Mouse (Mus musculus): ENCODE measurements around the gene Sypl. TPM values are rescaled to one million over a fixed set of nuclear protein-coding genes. Genes with fewer than 3 reads are reported as not detected.
A peak's percentile ranks its signal among the peaks of the same experiment; 100 is the strongest.

The Sypl gene
- polyA plus RNA-seq, 2 experiments from 2014 or later, result 69.7 to 85.3 TPM

GRCm38 (mm10) chr12:33005858-33006257 is 52.2 kb downstream of the Sypl start:
- ATAC-seq, result no peak

GRCm38 (mm10) chr12:33007176-33007575 is 53.5 kb downstream of the Sypl start:
- no peak for ATAC-seq

- no peak for ATAC-seq
These were observed 54.8 kb downstream of the Sypl start for GRCm38 (mm10) chr12:33008305-33009110.

- no peak for ATAC-seq
These were observed 55.7 kb downstream of the Sypl start for GRCm38 (mm10) chr12:33009206-33009966.

GRCm38 (mm10) chr12:33010026-33010425 is 56.3 kb downstream of the Sypl start:
- ATAC-seq, result peak; percentile 99

- ATAC-seq, result no peak
These were observed 60.5 kb downstream of the Sypl start for GRCm38 (mm10) chr12:33014050-33014796.

GRCm38 (mm10) chr12:33015103-33015502 is 61.4 kb downstream of the Sypl start:
- ATAC-seq, result no peak

GRCm38 (mm10) chr12:33016824-33017705 is 63.4 kb downstream of the Sypl start:
- ATAC-seq, result peak; percentile 90

- ATAC-seq, result no peak
These were observed 64.9 kb downstream of the Sypl start for GRCm38 (mm10) chr12:33018601-33019000.

GRCm38 (mm10) chr12:33020011-33020410 is 66.3 kb downstream of the Sypl start:
- ATAC-seq, result no peak

- ATAC-seq, result no peak
These were observed 67.4 kb downstream of the Sypl start for GRCm38 (mm10) chr12:33021140-33021539.

- ATAC-seq, result no peak
These were observed 68.1 kb downstream of the Sypl start for GRCm38 (mm10) chr12:33021751-33022150.

- ATAC-seq, result no peak
These were observed 70.8 kb downstream of the Sypl start for GRCm38 (mm10) chr12:33024524-33024923.

- ATAC-seq, result peak; percentile 97
These were observed 73.4 kb downstream of the Sypl start for GRCm38 (mm10) chr12:33027093-33027492.

GRCm38 (mm10) chr12:33028109-33028691 is 74.5 kb downstream of the Sypl start:
- no peak for ATAC-seq

- ATAC-seq, result no peak
These were observed 75.0 kb downstream of the Sypl start for GRCm38 (mm10) chr12:33028708-33029107.

Other genes starting within 250 kb of the Sypl start
- gene Nampt, start 134.3 kb upstream of the Sypl start, polyA plus RNA-seq (2017; shearing (Covaris generic)), result 10 to 100 TPM; 31.8 to 38.8 TPM
- gene Cdhr3, start 139.0 kb downstream of the Sypl start, polyA plus RNA-seq (2017; shearing (Covaris generic)), result under 1 TPM; 0.44 to 0.47 TPM
- gene Atxn7l1, start 193.8 kb downstream of the Sypl start, polyA plus RNA-seq (2017; shearing (Covaris generic)), result 10 to 100 TPM; 75.6 to 87.7 TPM

Measured in CD4-positive, CD25-positive, alpha-beta regulatory T cell, adult 4 months (primary cell).